Mouse (Mus musculus): Measurements from ENCODE around the gene Pcdh9. TPM values are rescaled to one million over a fixed set of nuclear protein-coding genes. Genes with fewer than 3 reads are reported as not detected.

Pcdh9 gene
- total RNA-seq, 2 experiments from 2014 or later: 0.31 to 0.33 TPM

GRCm38 (mm10) chr14:93380757-93381156, 509.7 kb downstream of the Pcdh9 start:
- TF ChIP-seq CTCF (IDR thresholded peaks at IDR 0.05): no peak
- Histone ChIP-seq H3K4me3 (no peak overlapping the region), H3K27ac (no peak overlapping the region)
- intact Hi-C loops (cut with DNase I): no loop called here
- no peak for DNase-seq

- no peak for TF ChIP-seq CTCF (IDR thresholded peaks at IDR 0.05)
- intact Hi-C loops (cut with DNase I): no loop called here
- no peak for DNase-seq
- no peak overlapping the region for H3K4me3 ChIP-seq
- no peak overlapping the region for H3K27ac ChIP-seq
Measured at GRCm38 (mm10) chr14:93376159-93376558, 514.3 kb downstream of the Pcdh9 start.

GRCm38 (mm10) chr14:93374181-93374580, 516.3 kb downstream of the Pcdh9 start:
- DNase-seq: no peak
- Histone ChIP-seq H3K27ac (no peak overlapping the region), H3K4me3 (no peak overlapping the region)
- intact Hi-C loops (cut with DNase I): no loop called here
- TF ChIP-seq CTCF (IDR thresholded peaks at IDR 0.05): no peak

GRCm38 (mm10) chr14:93354150-93354549, 536.3 kb downstream of the Pcdh9 start:
- TF ChIP-seq CTCF (IDR thresholded peaks at IDR 0.05): peak; percentile 30; the same call in 1 of the 2 replicates
- H3K27ac ChIP-seq: no peak overlapping the region
- intact Hi-C loops (cut with DNase I): no loop called here
- DNase-seq: no peak
- no peak overlapping the region for H3K4me3 ChIP-seq

- intact Hi-C loops (cut with DNase I): no loop called here
- H3K4me3 ChIP-seq: no peak overlapping the region
- H3K27ac ChIP-seq: peak overlapping the region; percentile 24; the same call in 1 of the 2 replicates
- no peak for TF ChIP-seq CTCF (IDR thresholded peaks at IDR 0.05)
- peak; percentile 74 for DNase-seq
Measured at GRCm38 (mm10) chr14:93350906-93351305, 539.6 kb downstream of the Pcdh9 start.

GRCm38 (mm10) chr14:93349166-93349565, 541.3 kb downstream of the Pcdh9 start:
- H3K27ac ChIP-seq: no peak overlapping the region
- DNase-seq: no peak
- no peak overlapping the region for H3K4me3 ChIP-seq
- TF ChIP-seq CTCF (IDR thresholded peaks at IDR 0.05): no peak
- intact Hi-C loops (cut with DNase I): no loop called here

- DNase-seq: no peak
- TF ChIP-seq CTCF (IDR thresholded peaks at IDR 0.05): no peak
- intact Hi-C loops (cut with DNase I): no loop called here
- Histone ChIP-seq H3K4me3 (no peak overlapping the region), H3K27ac (no peak overlapping the region)
Measured at GRCm38 (mm10) chr14:93347031-93347430, 543.4 kb downstream of the Pcdh9 start.

GRCm38 (mm10) chr14:93342781-93343180, 547.7 kb downstream of the Pcdh9 start:
- no peak overlapping the region for H3K27ac ChIP-seq
- TF ChIP-seq CTCF (IDR thresholded peaks at IDR 0.05): no peak
- peak; percentile 41 for DNase-seq
- H3K4me3 ChIP-seq: no peak overlapping the region
- intact Hi-C loops (cut with DNase I): no loop called here

- intact Hi-C loops (cut with DNase I): no loop called here
- no peak for TF ChIP-seq CTCF (IDR thresholded peaks at IDR 0.05)
- no peak for DNase-seq
- Histone ChIP-seq H3K4me3 (no peak overlapping the region), H3K27ac (no peak overlapping the region)
Measured at GRCm38 (mm10) chr14:93341390-93341789, 549.1 kb downstream of the Pcdh9 start.

GRCm38 (mm10) chr14:93329247-93329646, 561.2 kb downstream of the Pcdh9 start:
- no peak for DNase-seq
- no peak for TF ChIP-seq CTCF (IDR thresholded peaks at IDR 0.05)
- no peak overlapping the region for H3K27ac ChIP-seq
- no peak overlapping the region for H3K4me3 ChIP-seq
- intact Hi-C loops (cut with DNase I): no loop called here

GRCm38 (mm10) chr14:93317393-93317792, 573.1 kb downstream of the Pcdh9 start:
- H3K27ac ChIP-seq: no peak overlapping the region
- intact Hi-C loops (cut with DNase I): loop anchor here (5.0 kb wide), 1 partner anchor 570 kb away; no protein-coding TSS in a partner anchor
- TF ChIP-seq CTCF (IDR thresholded peaks at IDR 0.05): peak; percentile 71
- H3K4me3 ChIP-seq: no peak overlapping the region
- no peak for DNase-seq

GRCm38 (mm10) chr14:93288361-93288760, 602.1 kb downstream of the Pcdh9 start:
- Histone ChIP-seq H3K4me3 (no peak overlapping the region), H3K27ac (no peak overlapping the region)
- no peak for TF ChIP-seq CTCF (IDR thresholded peaks at IDR 0.05)
- intact Hi-C loops (cut with DNase I): no loop called here
- DNase-seq: no peak

- intact Hi-C loops (cut with DNase I): no loop called here
- H3K27ac ChIP-seq: no peak overlapping the region
- no peak overlapping the region for H3K4me3 ChIP-seq
- TF ChIP-seq CTCF (IDR thresholded peaks at IDR 0.05): no peak
- DNase-seq: no peak
Measured at GRCm38 (mm10) chr14:93287642-93288041, 602.8 kb downstream of the Pcdh9 start.

GRCm38 (mm10) chr14:93285136-93285535, 605.3 kb downstream of the Pcdh9 start:
- H3K4me3 ChIP-seq: no peak overlapping the region
- intact Hi-C loops (cut with DNase I): no loop called here
- no peak overlapping the region for H3K27ac ChIP-seq
- TF ChIP-seq CTCF (IDR thresholded peaks at IDR 0.05): no peak
- no peak for DNase-seq

All from gastrocnemius, adult 2 months (tissue).